Mouse (Mus musculus) layer of hippocampus, postnatal 10 days (tissue): Measurements from ENCODE around the gene Gm20683. TPM values are rescaled to one million over a fixed set of nuclear protein-coding genes. Genes with fewer than 3 reads are reported as not detected.
"Not testable (repeated sequence)": the region's sequence is repeated elsewhere in the genome, so short reads cannot be mapped to it uniquely, and the experiment has no call there.

Experiments
- DNase-seq, 2 experiments: peaks; one replicate each; pipeline ENCODE4 v3.0.0; 2021; ENCODE audit warnings: low spot score in 2 of 2
- total RNA-seq, 2 experiments: library from RNA; stranded (reverse); gene quantifications; 2 replicates each; pipeline ENCODE4 v1.2.3; 2021

Gm20683 gene
- total RNA-seq, 2 experiments from 2014 or later, result 30.9 to 36.3 TPM

DNA sequence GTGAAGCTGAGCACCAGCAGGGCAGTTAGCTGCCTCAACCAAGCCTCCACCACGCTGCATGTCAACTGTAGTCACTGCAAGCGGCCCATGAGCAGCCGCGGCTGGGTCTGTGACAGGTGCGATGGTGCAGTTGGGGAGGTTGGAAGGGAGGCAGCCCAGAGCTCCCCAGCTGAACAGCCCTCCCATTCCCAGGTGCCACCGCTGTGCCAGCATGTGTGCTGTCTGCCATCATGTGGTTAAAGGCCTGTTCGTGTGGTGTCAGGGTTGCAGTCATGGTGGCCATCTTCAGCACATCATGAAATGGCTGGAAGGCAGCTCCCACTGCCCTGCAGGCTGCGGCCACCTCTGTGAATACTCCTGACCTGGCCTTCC, 13.4 kb downstream of the Gm20683 start:
- no peak for DNase-seq

DNA sequence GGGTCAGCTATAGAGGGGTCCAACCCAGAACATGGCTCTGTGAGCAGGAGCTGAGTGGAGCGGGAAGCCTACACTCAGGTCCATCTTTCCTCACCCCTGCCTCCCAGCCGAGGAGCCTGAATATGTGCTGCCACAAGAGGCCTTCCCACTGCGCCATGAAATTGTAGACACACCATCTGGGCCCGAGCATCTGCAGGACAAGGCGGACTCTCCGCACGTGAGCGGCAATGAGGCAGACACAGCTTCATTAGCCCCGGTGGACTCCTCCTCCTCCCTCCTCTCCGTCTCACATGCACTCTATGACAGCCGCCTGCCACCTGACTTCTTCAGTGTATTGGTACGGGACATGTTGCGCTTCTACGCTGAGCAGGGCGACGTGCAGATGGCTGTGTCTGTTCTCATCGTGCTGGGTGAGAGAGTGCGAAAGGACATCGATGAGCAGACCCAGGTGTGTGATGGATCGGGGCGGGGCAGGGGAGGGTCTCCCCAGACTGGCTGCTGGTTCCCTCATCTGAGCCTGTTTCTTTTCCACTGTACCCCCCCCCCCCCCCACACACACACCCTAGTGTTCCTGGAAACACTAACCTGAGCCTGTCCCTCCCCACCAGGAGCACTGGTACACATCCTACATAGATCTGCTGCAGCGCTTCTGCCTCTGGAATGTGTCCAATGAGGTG, 13.9 kb downstream of the Gm20683 start:
- DNase-seq, result no peak

DNA sequence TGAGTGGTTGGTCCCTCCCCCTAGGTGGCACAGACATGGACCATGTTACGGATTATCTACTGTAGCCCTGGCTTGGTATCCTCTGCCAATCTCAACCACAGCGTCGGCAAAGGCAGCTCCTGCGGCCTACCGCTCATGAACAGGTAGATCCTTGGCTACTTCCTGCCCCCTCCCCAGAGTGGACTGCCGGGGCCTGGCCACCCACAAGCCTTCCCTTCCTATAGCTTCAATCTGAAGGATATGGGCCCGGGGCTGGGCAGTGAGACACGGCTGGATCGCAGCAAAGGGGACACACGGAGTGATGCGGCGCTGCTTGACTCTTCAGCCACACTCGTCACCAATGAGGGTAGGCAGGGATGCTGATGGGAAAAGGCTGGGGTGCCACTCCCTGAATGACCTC, 14.6 kb downstream of the Gm20683 start:
- no peak for DNase-seq

DNA sequence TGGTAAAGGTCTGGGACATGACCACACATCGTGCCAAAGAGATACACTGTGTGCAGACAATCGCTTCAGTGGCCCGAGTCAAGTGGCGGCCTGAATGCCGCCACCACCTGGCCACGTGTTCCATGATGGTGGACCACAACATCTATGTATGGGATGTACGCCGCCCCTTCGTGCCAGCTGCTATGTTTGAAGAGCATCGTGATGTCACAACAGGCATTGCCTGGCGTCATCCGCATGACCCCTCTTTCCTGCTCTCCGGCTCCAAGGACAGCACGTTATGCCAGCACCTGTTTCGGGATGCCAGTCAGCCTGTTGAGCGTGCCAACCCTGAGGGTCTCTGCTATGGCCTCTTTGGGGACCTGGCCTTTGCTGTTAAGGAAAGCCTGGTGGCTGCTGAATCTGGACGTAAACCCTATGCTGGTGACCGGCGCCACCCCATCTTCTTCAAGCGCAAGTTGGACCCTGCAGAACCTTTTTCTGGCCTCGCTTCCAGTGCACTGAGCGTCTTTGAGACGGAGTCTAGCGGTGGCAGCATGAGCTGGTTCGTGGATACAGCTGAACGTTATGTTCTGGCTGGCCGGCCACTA, 15.5 kb downstream of the Gm20683 start:
- no peak for DNase-seq

DNA sequence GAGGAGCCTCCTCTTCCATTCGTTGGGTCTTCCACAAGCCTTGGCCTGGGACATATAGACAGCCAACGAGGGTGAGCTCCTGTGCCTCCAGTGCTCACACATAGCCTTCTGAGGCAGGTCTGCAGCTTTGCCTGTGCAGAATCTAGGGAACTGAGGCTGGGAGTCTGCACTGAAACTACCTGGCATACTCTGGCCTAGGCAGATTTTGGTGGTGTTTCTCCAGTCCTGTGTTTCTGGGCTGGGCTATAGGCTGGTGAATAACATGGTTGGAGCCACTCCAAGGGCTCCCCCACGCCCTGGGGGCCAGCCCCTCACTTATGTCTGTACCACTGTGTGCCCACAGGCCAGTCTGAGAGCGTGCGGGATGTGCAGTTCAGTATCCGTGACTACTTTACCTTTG, 16.3 kb downstream of the Gm20683 start:
- DNase-seq, result no peak

DNA sequence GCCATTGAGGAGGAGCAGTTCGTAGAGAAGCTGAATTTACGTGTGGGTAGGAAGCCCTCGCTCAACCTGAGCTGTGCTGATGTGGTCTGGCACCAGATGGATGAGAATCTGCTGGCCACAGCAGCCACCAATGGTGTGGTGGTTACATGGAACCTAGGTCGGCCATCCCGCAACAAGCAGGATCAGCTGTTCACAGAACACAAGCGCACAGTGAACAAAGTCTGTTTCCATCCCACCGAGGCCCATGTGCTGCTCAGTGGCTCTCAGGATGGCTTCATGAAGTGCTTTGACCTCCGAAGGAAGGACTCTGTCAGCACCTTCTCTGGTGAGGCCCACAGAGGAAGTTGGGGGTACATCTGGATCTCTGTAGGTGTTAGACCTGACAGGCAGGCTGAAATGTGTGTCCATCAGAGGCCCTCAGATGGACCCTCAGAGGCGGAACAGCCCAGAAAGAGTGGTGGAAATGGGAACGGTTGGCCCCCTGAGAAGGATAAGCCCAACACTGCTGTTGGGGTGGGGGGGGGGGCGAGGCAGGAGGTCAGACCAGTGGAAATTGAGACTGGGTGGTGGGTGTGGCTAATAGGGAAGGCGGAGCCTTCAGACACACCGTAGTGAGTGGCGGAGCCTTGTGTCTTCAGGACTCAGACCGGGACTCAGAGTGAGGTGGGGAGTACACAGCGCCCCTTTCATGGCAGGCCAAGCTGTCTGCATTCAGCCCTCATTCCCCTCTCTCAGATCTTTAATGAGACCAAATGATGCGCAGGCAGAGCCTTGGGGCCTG, 17.0 kb downstream of the Gm20683 start:
- no peak for DNase-seq

DNA sequence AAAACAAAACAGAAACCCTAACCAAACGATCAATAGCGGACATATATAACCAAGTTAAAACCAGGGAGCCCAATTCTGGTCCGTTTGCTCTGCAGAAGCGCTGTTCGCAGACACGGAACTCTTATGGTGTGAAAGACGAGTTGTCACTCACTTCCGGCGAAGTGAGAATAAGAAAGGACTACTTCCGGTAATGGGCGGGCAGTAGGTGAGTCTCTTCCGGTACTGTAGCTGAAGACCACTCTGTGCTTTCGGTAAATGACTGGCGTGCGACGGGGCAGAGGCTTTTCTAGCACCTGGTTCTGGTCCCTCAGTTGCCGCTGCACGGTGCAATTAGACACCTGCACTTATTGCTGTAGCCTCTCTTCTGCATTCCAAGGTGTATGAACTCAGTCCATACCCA, 18.1 kb downstream of the Gm20683 start, which contains the start of gene Wdr24:
Wdr24 (plus strand) TSS at position 176 of the 400 bp plus-strand sequence.
- peak; percentile 83 to 87 for DNase-seq

DNA sequence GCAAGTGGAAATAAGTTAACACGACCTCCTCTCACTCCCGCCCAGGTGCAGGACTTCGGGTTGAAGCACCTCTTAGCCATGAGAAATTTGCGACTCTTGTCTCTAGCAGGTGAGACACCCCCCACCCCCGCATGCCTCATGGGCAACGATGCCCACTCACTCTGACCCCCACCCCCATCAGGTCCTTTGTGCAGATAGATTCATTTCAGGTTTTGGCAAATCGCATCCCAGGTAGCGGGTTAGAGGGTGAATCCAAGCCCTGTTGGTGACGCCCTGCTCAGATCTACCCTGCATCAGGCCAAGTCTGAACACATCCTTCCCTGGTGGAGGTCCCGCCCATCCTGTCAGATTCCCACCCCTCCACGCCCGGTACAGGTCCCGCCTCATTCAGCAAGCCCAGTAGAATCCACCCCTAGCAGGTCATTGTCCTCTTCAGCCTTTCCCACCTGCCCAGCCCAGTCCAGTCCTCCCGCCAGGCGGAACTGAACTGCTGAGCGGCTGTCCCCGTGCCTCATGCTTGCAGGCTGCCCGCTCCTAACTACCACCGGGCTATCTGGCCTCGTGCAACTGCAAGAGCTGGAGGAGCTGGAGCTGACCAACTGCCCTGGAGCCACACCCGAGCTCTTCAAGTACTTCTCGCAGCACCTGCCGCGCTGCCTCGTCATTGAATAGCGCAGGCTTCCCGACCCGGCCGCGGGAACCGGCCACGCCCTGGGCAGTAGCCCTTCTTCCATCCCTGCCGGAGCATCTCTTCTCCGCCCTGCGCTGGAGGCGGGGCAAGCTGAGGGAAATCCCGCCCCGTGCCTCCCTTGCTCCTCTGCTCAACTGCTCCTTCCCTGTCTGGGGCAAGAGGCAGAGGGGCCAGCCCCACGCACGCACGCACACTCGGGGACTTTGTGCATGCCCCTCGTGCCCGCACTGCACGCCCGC, 22.4 kb downstream of the Gm20683 start:
- DNase-seq, result no peak

DNA sequence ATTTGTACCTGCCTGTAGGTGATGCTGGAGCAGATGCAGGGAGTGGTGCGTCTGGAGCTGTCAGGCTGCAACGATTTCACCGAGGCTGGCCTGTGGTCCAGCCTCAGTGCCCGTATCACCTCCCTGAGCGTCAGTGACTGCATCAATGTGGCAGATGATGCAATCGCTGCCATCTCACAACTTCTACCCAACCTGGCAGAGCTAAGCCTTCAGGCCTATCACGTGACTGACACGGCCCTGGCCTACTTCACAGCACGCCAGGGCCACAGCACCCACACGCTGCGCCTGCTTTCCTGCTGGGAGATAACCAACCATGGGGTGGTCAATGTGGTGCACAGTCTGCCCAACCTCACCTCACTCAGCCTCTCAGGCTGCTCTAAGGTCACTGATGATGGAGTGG, 23.9 kb downstream of the Gm20683 start:
- DNase-seq, result no peak

DNA sequence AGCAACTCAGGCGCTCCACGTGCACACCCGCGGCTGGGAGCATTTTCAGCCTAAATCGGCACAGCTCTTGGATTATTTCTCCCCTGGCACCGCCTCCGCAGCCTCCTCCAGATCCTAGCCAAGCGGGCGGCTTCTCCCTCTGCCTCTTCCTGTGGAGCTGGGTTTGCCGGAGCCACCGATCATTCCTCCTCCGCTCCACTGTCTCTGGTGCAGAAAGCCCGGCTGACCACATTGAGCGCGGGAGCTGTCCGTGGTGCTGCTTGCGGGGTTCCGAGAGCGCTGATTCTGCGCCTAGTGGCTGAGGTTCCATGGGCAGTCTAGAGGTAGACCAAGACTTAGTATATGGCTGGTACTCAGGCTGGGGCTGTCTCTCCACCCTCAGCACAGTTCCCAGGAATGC, 28.1 kb downstream of the Gm20683 start:
- DNase-seq, result peak; percentile 81 to 85

DNA sequence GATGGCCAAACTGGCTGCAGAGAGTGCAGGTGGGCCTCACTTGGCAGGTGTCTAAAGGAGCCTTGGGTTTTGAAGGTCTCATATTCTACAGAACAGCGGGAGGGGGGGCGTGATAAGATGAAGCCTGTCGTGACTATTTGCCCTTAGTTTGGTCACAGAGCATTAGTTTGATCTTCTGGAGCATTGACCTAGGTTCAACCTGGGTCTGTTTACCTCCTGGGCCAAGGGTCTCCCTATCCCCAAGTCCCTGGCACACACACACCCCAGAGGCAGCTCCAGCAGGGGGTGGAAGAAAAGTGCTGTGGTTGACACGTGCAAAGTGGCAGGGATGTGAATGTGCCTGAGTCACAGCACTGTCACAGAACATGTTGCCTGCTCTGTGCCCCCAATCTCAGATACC, 30.7 kb downstream of the Gm20683 start:
- no peak for DNase-seq

DNA sequence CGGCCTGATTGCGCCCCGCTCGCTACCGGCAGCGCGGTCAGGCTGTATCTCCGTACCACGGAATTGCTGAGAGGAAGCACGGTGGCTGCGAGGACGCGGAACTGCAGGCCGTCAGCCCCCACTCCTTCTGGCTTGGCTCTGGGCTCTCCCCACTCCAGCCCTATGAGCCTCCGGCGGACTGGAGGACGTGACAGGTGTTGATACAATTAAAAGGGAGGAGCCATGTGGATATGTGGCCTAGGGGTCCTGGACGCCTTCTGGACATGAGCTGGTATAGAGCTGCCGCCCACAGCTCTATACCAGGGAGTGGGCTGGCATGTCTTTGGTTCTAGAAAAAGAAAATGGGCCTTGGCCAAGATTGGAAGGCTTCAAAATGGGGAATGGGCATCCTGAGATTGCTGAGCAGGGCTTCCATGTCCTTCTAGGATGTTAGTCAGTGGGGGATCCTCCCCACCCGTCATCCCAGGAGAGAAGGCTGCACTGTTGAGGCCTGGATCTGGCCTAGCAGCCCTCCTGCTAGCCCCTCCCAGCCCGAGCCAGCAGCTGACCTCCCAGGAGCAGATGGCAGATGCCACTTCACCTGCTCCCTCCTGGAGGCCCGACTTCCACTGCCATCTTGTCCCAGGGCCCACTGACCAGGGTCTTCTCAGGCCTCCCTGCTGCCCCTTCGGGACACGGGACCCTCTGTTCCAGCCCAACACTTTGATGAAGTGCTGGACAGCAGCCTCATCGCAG, 31.8 kb downstream of the Gm20683 start:
- DNase-seq, result peak in 1 of 2 experiments; percentile 51

DNA sequence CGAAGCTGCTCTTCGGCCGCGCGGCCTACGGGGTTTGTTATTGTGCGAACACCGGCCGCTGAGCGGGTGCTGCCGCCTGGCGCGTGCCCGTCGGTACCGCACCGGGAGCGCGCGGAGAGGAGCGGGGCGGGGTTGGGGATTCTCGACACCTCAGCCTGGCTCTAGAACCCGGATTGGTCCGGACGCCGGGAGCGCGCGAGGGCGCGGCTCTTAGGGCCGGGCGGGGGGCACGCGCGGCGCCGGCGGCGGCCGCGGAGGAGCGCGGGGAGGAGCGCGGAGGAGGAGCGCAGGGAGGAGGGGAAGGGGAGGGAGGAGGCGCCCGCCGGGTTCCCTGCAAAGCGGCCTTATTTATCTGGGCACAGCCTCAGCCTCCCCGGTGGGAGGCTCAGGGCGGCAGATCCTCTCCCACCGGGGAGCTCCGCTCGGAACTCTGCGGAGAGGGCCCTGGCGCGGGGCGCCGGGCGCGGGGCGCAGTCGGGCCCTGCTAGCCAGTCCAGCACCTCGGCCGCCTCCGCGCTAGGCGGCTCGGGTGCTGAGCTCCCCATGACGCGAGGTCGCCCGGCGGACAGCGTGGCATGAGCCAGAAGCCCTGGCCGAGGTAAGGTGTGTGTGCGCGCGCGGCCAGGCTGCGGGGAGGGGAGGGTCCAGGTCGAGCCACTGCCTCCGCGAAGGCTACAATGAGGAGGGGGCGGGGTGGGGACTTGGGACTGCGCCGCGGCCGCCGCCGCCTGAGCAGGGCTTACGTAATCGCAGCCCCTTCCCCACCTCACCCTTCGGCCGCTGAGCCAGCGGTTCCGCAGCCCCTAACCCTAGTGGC, 32.6 kb downstream of the Gm20683 start, which contains the start of gene Fbxl16:
Fbxl16 (plus strand) TSS at position 297 of the 817 bp plus-strand sequence.
- DNase-seq, result peak; percentile 84 to 90

DNA sequence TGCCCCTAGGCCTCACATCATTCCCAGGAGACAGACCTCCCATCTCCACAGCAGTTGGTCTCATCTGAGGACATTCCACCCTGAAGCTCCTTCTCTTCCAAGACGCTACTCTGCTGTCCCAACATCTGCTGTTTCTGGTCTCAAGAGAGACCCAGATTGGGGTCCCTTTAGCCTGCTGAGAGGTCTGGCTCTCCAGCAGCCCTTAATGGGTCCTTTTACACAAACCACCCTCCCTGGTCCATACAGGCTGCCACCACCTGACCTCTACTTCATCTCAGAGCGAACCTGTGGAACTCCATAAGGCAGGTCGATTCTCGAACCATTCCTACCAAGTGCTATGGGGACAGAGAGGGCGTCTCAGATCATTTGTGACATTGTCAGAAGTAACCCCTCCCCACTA, 33.5 kb downstream of the Gm20683 start:
- no peak for DNase-seq

DNA sequence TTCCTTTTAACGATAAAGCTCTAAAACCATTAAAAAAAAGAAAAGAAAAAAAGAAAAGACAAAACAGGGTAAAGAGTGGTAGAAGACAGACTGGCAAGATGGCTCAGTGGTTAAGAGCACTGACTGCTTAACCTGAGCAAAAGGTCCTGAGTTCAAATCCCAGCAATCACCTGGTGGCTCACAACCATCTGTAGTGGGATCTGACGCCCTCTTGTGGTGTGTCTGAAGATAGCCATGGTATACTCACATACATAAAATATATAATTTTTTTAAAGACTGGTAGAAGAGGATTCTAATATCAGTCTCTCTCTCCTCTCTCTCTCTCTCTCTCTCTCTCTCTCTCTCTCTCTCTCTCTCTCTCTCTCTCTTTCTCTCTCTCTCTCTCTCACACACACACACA, 34.1 kb downstream of the Gm20683 start:
- DNase-seq, result not testable (repeated sequence)

DNA sequence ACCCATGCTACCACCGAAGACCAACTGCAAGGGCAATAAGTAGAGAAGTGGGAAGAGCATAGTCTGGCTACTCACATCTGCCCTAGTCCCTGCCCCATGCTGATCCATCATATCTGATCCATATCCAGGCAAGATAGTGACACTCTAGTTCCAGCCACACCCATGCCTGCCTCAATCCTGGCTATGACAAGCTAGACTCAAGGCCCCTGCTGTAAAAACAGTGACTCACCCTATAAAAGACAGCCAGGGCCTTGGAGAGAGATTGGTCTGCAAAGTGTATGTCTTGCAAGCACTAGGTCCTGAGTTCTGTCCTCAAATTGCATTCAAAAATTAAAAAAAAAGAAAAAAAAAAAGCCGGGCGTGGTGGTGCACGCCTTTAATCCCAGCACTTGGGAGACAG, 35.1 kb downstream of the Gm20683 start:
- no peak for DNase-seq

DNA sequence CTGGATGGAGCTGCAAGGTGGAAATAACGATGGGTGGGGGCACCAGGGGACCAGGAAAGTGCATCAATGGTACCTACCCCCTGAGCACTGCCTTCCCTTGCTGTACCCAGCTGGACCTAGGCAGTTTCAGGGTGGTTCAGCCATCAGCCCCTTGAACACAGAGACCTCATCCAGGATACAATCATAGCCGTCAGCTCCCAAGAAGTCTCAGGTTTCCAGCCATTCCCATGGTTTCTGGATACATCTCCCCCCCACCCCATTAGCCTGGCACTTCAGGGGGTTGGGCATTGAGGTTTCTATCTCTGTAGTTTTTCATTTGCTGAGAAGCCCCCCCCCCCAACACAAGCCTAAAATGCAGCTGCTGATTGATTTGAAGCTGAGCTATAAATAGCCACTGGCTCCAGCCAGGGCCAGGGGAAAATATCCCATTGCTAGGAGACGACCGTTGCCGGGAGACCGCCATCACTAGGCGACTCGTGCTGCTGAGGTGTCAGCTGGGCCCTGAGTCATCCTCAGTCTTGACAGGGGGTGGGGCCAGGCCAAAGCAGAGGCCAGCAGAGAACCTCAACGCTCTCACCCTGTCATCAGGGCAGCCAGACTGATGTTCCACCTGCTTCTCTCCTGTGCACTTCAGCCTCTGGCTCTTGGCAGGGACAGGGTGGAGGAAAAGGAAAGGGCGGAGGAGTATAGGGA, 38.6 kb downstream of the Gm20683 start:
- DNase-seq, result peak; percentile 77 to 81

DNA sequence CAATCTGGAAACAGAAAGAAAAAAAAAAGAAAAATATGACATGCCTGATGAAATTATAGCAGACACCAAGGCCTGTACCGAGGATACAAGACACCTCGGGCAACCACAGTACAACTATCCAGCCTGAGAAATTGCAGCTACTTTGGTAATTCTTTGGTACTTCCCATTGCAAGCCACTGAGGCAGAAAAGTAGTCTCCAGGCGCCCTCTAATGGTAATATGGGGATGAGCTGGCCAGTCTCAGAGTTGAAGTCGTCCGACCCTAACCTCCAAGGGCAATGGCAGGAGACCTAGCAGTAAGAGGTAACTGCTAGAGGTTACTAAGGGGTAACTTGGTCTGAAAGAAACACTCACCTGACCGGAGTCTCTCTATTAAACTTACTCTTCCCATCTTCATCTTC, 40.5 kb downstream of the Gm20683 start:
- DNase-seq, result peak; percentile 72 to 74

DNA sequence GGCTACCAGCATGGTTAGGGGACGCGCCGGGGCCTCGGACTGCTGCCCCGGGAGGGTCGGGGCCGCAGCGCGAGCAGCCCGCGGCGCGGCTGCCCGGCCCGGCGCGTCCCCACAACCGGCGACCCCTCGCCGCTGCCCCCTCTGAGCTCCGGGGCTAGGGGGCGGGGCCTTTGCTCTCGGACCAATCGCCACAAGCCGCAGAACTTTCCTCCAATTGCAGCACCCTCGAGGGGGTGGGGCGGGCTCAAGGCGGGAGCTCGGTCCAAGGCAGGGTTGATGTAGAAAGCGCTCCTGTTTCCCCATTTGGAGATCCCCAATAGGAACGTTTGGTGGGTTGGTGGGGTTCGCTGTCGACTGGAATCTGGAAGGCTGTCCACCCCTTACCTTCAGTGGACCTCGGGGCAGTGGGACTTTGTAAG, 44.6 kb downstream of the Gm20683 start, which contains the start of gene Metrn:
Metrn (minus strand) TSS at position 186 of the 419 bp plus-strand sequence.
- peak; percentile 79 to 87 for DNase-seq
